Mouse (Mus musculus) natural killer cell, adult 2 months (primary cell): Measurements from ENCODE around the gene Slco2b1.
A peak's percentile ranks its signal among the peaks of the same experiment; 100 is the strongest.

Experiments used
- DNase-seq, 2 experiments: peaks; one replicate each; pipeline ENCODE4 v3.0.0; 2022; ENCODE audit warnings: low spot score in 2 of 2

The Slco2b1 gene

GRCm38 (mm10) chr7:99693976-99694375 lies 17.2 kb downstream of the Slco2b1 start:
- DNase-seq = no peak

- DNase-seq = no peak
Measured at GRCm38 (mm10) chr7:99693387-99693786, 17.8 kb downstream of the Slco2b1 start.

GRCm38 (mm10) chr7:99692396-99692795 lies 18.7 kb downstream of the Slco2b1 start:
- no peak for DNase-seq

GRCm38 (mm10) chr7:99690819-99691218 lies 20.3 kb downstream of the Slco2b1 start:
- DNase-seq = no peak

- DNase-seq = no peak
Measured at GRCm38 (mm10) chr7:99684086-99684485, 27.1 kb downstream of the Slco2b1 start.

- DNase-seq = no peak
Measured at GRCm38 (mm10) chr7:99680771-99681170, 30.4 kb downstream of the Slco2b1 start.

GRCm38 (mm10) chr7:99674890-99675289 lies 36.2 kb downstream of the Slco2b1 start:
- peak; percentile 15 to 25 for DNase-seq

GRCm38 (mm10) chr7:99674209-99674608 lies 36.9 kb downstream of the Slco2b1 start:
- peak in 1 of 2 experiments; percentile 26 for DNase-seq

- DNase-seq = no peak
Measured at GRCm38 (mm10) chr7:99673188-99673587, 38.0 kb downstream of the Slco2b1 start.

- DNase-seq = peak in 1 of 2 experiments; percentile 21
Measured at GRCm38 (mm10) chr7:99671544-99672435, 39.4 kb downstream of the Slco2b1 start.

GRCm38 (mm10) chr7:99670915-99671314 lies 40.2 kb downstream of the Slco2b1 start:
- DNase-seq = no peak

- DNase-seq = no peak
Measured at GRCm38 (mm10) chr7:99668802-99669201, 42.3 kb downstream of the Slco2b1 start.

GRCm38 (mm10) chr7:99667096-99667495 lies 44.0 kb downstream of the Slco2b1 start:
- DNase-seq = no peak

- DNase-seq = no peak
Measured at GRCm38 (mm10) chr7:99665731-99666452, 45.2 kb downstream of the Slco2b1 start.

GRCm38 (mm10) chr7:99664571-99665485 lies 46.3 kb downstream of the Slco2b1 start:
- DNase-seq = no peak

- no peak for DNase-seq
Measured at GRCm38 (mm10) chr7:99663507-99664220, 47.5 kb downstream of the Slco2b1 start.

- no peak for DNase-seq
Measured at GRCm38 (mm10) chr7:99662311-99662710, 48.8 kb downstream of the Slco2b1 start.

GRCm38 (mm10) chr7:99661571-99662230 lies 49.4 kb downstream of the Slco2b1 start:
- no peak for DNase-seq

- no peak for DNase-seq
Measured at GRCm38 (mm10) chr7:99661071-99661470, 50.1 kb downstream of the Slco2b1 start.

GRCm38 (mm10) chr7:99659379-99660029 lies 51.6 kb downstream of the Slco2b1 start:
- peak; percentile 61 to 72 for DNase-seq
